Mouse (Mus musculus): ENCODE results near the gene Fah. TPM values are rescaled to one million over a fixed set of nuclear protein-coding genes. Genes with fewer than 3 reads are reported as not detected.

The Fah gene
- polyA plus RNA-seq, 1 experiment, result 0.80 TPM

DNA sequence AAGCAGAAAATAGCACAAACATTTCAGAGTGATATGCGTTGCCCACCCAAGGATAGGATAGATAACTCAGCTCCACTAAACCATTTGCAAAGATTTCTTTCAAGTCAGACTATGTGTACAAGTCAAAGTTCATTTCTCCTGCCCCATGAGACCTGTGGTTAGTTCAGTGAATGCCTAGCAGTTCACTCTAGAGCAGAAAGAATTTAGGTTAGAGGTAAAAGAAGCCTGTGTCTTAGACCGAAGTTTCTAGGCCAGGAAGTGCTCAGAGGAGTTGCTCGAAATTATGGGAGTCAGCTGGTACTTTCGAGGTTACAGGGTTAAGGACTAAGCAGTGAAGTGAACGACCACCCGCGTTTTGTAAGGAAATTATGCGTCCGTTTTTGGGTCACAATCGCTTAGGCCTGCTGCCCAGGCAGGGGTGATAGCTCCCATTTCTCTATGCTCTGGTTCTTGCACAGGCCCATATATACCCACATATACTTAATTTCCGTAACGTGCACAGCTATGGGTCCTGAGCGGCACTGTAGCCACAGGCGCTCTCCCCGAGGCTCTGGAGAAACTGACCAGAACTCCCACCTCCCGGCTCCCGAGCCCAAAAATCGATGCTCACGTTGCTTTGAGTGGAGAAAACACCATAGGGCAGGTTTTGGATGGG lies 1.4 kb downstream of the Fah start:
- TF ChIP-seq GATA1 (IDR thresholded peaks at IDR 0.05; ENCODE audit: low read length), result no peak

- TF ChIP-seq GATA1 (IDR thresholded peaks at IDR 0.05; ENCODE audit: low read length), result no peak
Observed at GRCm38 (mm10) chr7:84604501-84604900, 2.0 kb downstream of the Fah start.

GRCm38 (mm10) chr7:84601331-84601730 lies 5.2 kb downstream of the Fah start:
- TF ChIP-seq GATA1 (IDR thresholded peaks at IDR 0.05; ENCODE audit: low read length), result no peak

DNA sequence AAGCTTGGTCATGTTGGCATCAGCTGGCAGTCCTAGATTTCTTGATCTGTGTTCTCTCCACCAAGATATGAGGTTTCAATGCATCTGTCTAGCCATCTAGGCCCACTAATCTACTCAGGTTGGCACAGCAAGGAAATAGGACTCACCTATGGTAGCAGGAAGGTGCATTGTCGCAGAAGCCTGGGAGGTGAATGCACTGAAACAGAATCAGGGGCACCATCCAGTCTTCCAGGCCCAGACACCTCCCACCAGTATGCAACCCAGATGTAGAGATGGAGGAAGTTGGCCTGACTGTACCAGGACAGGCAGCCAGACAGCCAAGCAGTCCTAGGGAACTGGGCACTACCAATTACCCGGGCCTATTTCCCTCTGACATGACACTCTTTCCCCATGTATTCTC lies 5.9 kb downstream of the Fah start:
- no peak for TF ChIP-seq GATA1 (IDR thresholded peaks at IDR 0.05; ENCODE audit: low read length)

- TF ChIP-seq GATA1 (IDR thresholded peaks at IDR 0.05; ENCODE audit: low read length), result no peak
Observed at GRCm38 (mm10) chr7:84596633-84597032, 9.9 kb downstream of the Fah start.

DNA sequence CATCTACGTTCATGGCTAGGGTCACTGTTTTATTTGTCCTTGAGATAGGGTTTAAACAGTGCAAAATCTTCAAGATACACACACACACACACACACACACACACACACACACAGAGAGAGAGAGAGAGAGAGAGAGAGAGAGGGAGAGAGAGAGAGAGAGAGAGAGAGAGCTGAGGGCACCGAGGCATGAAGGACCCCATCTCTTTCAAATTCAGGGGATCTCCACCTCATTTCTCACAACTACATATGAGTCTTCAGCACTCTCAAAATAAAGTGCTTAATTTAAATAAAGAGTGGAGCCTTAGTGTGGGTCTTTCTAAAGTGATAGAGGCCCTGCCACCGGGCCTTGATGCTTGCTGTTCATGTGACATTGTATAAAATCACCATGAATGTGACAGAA lies 10.5 kb downstream of the Fah start:
- TF ChIP-seq GATA1 (IDR thresholded peaks at IDR 0.05; ENCODE audit: low read length), result no peak

DNA sequence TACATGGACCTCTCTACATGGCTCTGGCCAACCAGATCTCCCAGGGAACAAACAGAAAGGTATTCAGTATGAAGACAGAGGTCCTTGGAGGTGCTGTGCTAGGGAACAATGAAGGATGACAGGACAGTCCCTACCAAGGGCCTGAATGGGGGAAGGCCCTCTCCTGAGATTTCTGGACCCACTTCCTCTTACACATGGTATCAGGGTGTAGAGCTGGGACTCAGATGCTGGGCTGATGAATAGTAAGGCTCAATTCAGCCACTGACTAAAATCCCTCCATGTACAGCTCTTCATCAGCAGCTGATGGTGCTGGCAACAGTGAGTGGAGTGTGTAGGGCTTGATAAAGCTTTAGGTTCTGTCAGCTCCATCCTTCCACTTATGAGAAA lies 11.6 kb downstream of the Fah start:
- TF ChIP-seq GATA1 (IDR thresholded peaks at IDR 0.05; ENCODE audit: low read length), result no peak

DNA sequence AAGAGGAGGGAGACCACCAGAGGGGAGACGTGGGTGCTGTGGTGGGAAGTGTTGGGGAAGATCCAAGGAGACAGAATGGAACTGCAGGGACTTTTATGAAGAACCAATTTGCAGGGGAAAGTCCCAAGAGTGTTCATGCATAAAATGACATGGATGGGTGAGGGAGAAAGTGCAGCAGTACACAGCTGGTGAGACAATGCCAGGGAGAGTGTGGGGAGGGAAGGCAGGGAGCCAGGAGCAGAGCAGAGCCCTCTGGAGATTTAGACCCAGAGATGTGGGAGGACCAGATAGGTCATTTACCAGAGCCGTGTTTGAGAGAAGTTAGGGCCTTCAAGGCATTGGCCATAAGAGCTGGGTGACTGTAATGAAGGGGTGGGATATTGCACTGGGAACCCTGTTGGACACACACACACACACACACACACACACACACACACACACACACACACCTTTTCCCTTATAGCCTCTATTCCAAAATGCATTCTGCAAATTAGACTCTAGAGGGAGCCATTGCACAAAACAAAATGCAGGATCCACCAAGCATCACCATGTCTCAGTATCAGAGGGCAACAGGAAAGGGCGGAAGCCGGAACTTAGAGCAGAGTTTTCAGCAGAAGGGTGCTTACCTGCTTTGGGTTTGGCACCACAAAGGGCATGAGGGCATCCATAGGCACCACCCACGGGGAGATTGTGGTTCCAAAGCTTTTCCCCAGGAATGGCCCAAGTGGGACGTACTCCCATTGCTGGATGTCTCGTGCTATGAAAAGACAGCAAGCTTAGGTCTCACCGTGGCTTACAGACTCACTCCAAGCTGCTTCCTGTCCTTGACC lies 12.2 kb downstream of the Fah start:
- TF ChIP-seq GATA1 (IDR thresholded peaks at IDR 0.05; ENCODE audit: low read length), result no peak

- TF ChIP-seq GATA1 (IDR thresholded peaks at IDR 0.05; ENCODE audit: low read length), result no peak
Observed at GRCm38 (mm10) chr7:84591347-84591746, 15.2 kb downstream of the Fah start.

- TF ChIP-seq GATA1 (IDR thresholded peaks at IDR 0.05; ENCODE audit: low read length), result no peak
Observed at GRCm38 (mm10) chr7:84590622-84591021, 15.9 kb downstream of the Fah start.

GRCm38 (mm10) chr7:84587101-84587783 lies 19.3 kb downstream of the Fah start:
- peak; percentile 85 for TF ChIP-seq GATA1 (IDR thresholded peaks at IDR 0.05; ENCODE audit: low read length)

DNA sequence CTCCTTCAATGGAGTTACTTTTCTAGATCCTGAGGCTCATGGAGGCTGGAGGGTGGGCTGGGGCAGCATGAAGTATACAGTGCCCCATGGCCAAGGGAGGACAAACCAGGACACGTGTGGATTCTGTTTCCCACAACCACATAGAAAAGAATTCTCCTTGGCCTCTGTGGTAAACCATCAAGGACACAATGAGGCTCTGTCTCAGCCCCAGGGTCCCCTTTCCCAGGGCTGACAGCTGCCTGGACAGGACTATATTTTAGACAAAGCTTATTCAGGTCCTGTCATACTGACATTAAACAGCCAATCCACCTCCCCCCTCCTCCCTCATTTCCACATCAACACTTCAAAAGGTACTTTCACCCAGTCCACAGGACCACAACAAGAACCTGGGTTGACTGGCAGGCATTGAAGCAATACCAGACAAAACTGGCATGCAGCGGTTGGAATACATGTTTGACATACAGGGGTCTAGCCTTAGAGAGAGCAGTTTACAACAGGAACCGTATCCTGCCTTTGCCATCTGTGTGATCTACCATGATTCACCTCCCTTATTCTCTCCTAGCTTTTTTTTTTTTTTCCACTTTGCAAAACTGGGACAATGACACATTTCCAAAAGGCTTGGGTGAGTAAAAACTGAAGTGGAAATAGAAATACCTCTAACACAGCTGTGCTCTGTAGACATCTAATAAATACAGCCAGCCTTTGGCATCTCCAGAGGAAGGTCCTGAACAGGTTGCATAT lies 20.0 kb downstream of the Fah start:
- TF ChIP-seq GATA1 (IDR thresholded peaks at IDR 0.05; ENCODE audit: low read length), result no peak

- no peak for TF ChIP-seq GATA1 (IDR thresholded peaks at IDR 0.05; ENCODE audit: low read length)
Observed at GRCm38 (mm10) chr7:84585086-84585485, 21.4 kb downstream of the Fah start.

GRCm38 (mm10) chr7:84579769-84580168 lies 26.8 kb downstream of the Fah start:
- TF ChIP-seq GATA1 (IDR thresholded peaks at IDR 0.05; ENCODE audit: low read length), result no peak

DNA sequence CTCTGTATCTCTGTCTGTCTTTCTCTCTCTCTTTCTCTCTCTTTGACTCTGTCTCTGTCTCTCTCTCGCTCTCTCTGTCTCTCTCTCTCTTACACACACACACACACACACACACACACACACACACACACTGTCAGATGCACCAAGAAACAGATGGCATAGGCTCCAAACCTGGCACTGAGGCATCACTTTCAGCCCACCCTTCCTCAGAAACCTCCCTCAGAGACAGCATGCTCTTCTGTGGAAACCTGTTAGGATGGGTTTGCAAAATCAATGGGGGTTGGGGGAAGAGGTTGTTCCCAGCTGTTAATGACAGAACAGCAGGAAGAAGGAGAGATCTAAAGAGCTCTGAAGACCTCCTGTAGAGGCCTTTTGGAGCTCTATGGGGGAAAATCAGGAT lies 27.7 kb downstream of the Fah start:
- TF ChIP-seq GATA1 (IDR thresholded peaks at IDR 0.05; ENCODE audit: low read length), result no peak

GRCm38 (mm10) chr7:84577034-84577433 lies 29.5 kb downstream of the Fah start:
- no peak for TF ChIP-seq GATA1 (IDR thresholded peaks at IDR 0.05; ENCODE audit: low read length)
